Mouse (Mus musculus) ovary, adult 18-20 months (tissue): Measurements from ENCODE around the gene Shisa7.
"Not testable (repeated sequence)": the region's sequence is repeated elsewhere in the genome, so short reads cannot be mapped to it uniquely, and the experiment has no call there.

Experiments
- DNase-seq: peaks from one replicate; pipeline ENCODE4 v3.0.0; 2022; ENCODE audit warnings: low spot score, mixed read lengths

Gene Shisa7

GRCm38 (mm10) chr7:4844245-4844916 is at the start of gene Shisa7:
Shisa7 (minus strand) TSS chr7:4844696.
- no peak for DNase-seq

- DNase-seq: no peak
Measured at GRCm38 (mm10) chr7:4886680-4887079, 42.2 kb upstream of the Shisa7 start.

- DNase-seq: not testable (repeated sequence)
Measured at GRCm38 (mm10) chr7:4879036-4879435, 34.5 kb upstream of the Shisa7 start.

GRCm38 (mm10) chr7:4878186-4878585 is 33.7 kb upstream of the Shisa7 start:
- DNase-seq: no peak

- DNase-seq: no peak
Measured at GRCm38 (mm10) chr7:4877226-4877625, 32.7 kb upstream of the Shisa7 start.

- DNase-seq: peak; percentile 90
Measured at GRCm38 (mm10) chr7:4876753-4877221, 32.3 kb upstream of the Shisa7 start, which contains the start of gene Isoc2a. Isoc2a (plus strand) TSS chr7:4877153.

- DNase-seq: no peak
Measured at GRCm38 (mm10) chr7:4870133-4870532, 25.6 kb upstream of the Shisa7 start, which contains the start of gene Isoc2b. Isoc2b (minus strand) TSS chr7:4870258.

- DNase-seq: no peak
Measured at GRCm38 (mm10) chr7:4866631-4867180, 22.2 kb upstream of the Shisa7 start.

- DNase-seq: peak; percentile 95
Measured at GRCm38 (mm10) chr7:4865579-4866493, 21.3 kb upstream of the Shisa7 start.

- DNase-seq: no peak
Measured at GRCm38 (mm10) chr7:4865090-4865489, 20.6 kb upstream of the Shisa7 start.

- no peak for DNase-seq
Measured at GRCm38 (mm10) chr7:4864130-4864845, 19.8 kb upstream of the Shisa7 start.

GRCm38 (mm10) chr7:4863541-4864080 is 19.1 kb upstream of the Shisa7 start:
- DNase-seq: no peak

GRCm38 (mm10) chr7:4863041-4863440 is 18.5 kb upstream of the Shisa7 start:
- DNase-seq: peak; percentile 85

GRCm38 (mm10) chr7:4860926-4861325 is 16.4 kb upstream of the Shisa7 start:
- DNase-seq: not testable (repeated sequence)

GRCm38 (mm10) chr7:4859418-4859978 is 15.0 kb upstream of the Shisa7 start:
- no peak for DNase-seq

- no peak for DNase-seq
Measured at GRCm38 (mm10) chr7:4857321-4857720, 12.8 kb upstream of the Shisa7 start.

- DNase-seq: no peak
Measured at GRCm38 (mm10) chr7:4856508-4856907, 12.0 kb upstream of the Shisa7 start.

GRCm38 (mm10) chr7:4853613-4854012 is 9.1 kb upstream of the Shisa7 start:
- peak; percentile 61 for DNase-seq

- DNase-seq: no peak
Measured at GRCm38 (mm10) chr7:4851315-4851688, 6.8 kb upstream of the Shisa7 start.

GRCm38 (mm10) chr7:4850621-4851314 is 6.3 kb upstream of the Shisa7 start:
- DNase-seq: peak; percentile 73

- DNase-seq: no peak
Measured at GRCm38 (mm10) chr7:4849372-4849771, 4.9 kb upstream of the Shisa7 start.
